Mouse (Mus musculus) small intestine, adult 2 months (tissue): ENCODE measurements at regions not wholly inside any gene's neighbourhood (a gene's known extent, or its start where the extent isn't known, plus 50 kb on each side); places are given as distances from the start of the nearest gene placed in this dataset.
"Not testable (repeated sequence)": the region's sequence is repeated elsewhere in the genome, so short reads cannot be mapped to it uniquely, and the experiment has no call there.

ENCODE experiments used
- H3K27ac ChIP-seq: fragments of 200-500 bp; 2 replicates; pipeline ENCODE4 v1.5.1; 2012; ENCODE audit warnings: low read depth, low read length, control low read depth, inconsistent platforms; ENCODE audit not compliant: insufficient read depth
- H3K27me3 ChIP-seq: fragments of 200-500 bp; 2 replicates; pipeline ENCODE4 v1.6.1; 2012; ENCODE audit warnings: mild to moderate bottlenecking, moderate library complexity, low read length, inconsistent platforms; ENCODE audit not compliant: control insufficient read depth, insufficient read depth
- H3K36me3 ChIP-seq: fragments of 200-500 bp; 2 replicates; pipeline ENCODE4 v1.6.1; 2012; ENCODE audit warnings: mild to moderate bottlenecking, low read length, control low read depth, inconsistent platforms; ENCODE audit not compliant: control insufficient read depth, insufficient read depth
- H3K4me1 ChIP-seq: fragments of 200-500 bp; 2 replicates; pipeline ENCODE4 v1.6.1; 2012; ENCODE audit warnings: low read length, inconsistent platforms, mixed read lengths; ENCODE audit not compliant: control insufficient read depth, insufficient read depth, insufficient read length
- H3K4me3 ChIP-seq: fragments of 200-500 bp; 2 replicates; pipeline ENCODE4 v1.5.1; 2012; ENCODE audit warnings: low read depth, mild to moderate bottlenecking, control low read depth, inconsistent platforms, low read length, moderate library complexity
- CTCF ChIP-seq: fragments of 200-500 bp; IDR thresholded peaks from 2 replicates; pipeline ENCODE4 v1.5.1; 2012; ENCODE audit warnings: low read depth, mild to moderate bottlenecking, control low read depth, inconsistent platforms, low read length, moderate library complexity, mixed read lengths; ENCODE audit not compliant: insufficient replicate concordance, insufficient read length; ENCODE audit errors: extremely low read depth
- POLR2A ChIP-seq: fragments of 200-500 bp; IDR thresholded peaks from 2 replicates; pipeline ENCODE4 v1.6.1; 2012; ENCODE audit warnings: low read depth, mild to moderate bottlenecking, control low read depth, inconsistent platforms, low read length, moderate library complexity
- WGBS: fragments of 180-500 bp; shearing (Covaris S2); methylation state at CpG from one replicate; pipeline ENCODE4 v1.1.7; 2018; 5-methylcytosine and 5-hydroxymethylcytosine counted together

DNA sequence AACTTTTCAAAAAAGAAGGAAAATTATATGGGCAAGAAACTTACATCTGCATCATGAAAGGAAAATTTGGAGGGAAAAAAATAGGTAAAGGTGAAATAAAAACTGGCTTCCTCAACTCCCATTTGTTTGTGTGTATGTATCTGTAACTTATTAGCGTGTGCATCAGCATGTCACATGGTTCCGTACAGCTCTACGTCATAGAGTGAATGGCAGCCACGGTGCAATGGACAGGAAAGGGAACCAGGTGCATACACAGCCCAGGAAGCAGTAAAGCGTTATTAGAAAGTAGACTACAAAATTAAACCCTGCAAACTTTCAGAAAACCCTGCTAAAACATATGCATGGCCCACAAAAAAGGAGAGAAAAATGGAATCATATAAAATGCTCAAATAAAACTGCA is 112.7 kb upstream of the Arid1b start:
- 77% methylated on average over 5 of the region's 5 CpGs for WGBS
- Histone ChIP-seq H3K27me3 (no peaks in the 10 kb centered on the region), H3K4me3 (no peak overlapping the region), H3K27ac (no peak overlapping the region), H3K4me1 (peaks cover 2% of the 10 kb centered on the region; the same call in 1 of the 2 replicates), H3K36me3 (no peaks in the 10 kb centered on the region)
- no peak for TF ChIP-seq POLR2A
- no peak for TF ChIP-seq CTCF

DNA sequence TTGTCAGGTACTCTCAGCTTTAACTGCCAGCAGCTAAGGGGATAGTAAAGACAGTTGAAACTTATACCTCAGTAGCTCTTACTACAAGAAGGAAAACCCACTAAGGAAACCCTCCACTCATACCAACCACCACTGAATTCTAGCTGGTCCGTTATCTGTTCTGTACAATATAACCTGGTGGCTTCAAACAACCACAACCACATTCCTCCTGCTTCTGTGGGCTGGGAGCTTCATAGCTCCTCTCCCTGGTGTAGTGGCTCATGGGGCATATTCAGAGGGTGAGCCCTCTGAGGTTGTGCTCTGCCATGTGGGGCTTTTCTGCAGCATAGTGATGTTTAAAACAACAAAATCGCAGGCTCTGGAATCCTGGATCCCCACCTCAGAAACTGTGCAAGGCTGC is 110.0 kb upstream of the Arid1b start:
- Histone ChIP-seq H3K4me1 (peaks cover 2% of the 10 kb centered on the region; the same call in 1 of the 2 replicates), H3K27me3 (no peaks in the 10 kb centered on the region), H3K27ac (no peak overlapping the region), H3K4me3 (no peak overlapping the region), H3K36me3 (no peaks in the 10 kb centered on the region)
- TF ChIP-seq CTCF (no peak), POLR2A (no peak)
- 85% methylated on average over 2 of the region's 2 CpGs for WGBS

GRCm38 (mm10) chr17:4884761-4885160 is 109.4 kb upstream of the Arid1b start:
- WGBS: 78% methylated on average over 3 of the region's 3 CpGs
- H3K36me3 ChIP-seq: no peaks in the 10 kb centered on the region
- H3K4me3 ChIP-seq: no peak overlapping the region
- H3K27ac ChIP-seq: no peak overlapping the region
- no peaks in the 10 kb centered on the region for H3K27me3 ChIP-seq
- peaks cover 2% of the 10 kb centered on the region; the same call in 1 of the 2 replicates for H3K4me1 ChIP-seq
- TF ChIP-seq CTCF (no peak; the same call in 1 of the 2 replicates), POLR2A (no peak)

DNA sequence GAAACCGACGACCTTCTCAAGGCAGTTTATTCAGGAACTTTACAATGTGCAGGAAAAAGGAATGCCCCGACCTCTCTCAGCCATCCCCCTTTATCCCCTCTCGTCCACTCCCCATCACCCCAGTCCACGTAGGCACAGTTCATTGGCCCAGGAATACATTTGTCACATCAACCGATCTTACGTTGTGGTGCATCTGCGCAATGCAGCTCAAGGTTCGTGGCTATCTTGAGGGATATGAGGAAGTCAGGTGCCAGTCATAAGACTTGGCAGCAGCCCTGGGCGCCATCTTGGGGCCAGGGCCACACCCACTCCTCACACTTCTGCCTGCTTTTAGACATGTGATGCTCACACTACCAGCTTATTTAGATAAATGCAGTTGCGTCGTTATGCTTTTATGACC is 106.8 kb upstream of the Arid1b start:
- not testable (repeated sequence) for H3K27ac ChIP-seq, H3K4me1 ChIP-seq, H3K4me3 ChIP-seq, H3K36me3 ChIP-seq, H3K27me3 ChIP-seq
- WGBS: 69% methylated on average over 12 of the region's 12 CpGs

DNA sequence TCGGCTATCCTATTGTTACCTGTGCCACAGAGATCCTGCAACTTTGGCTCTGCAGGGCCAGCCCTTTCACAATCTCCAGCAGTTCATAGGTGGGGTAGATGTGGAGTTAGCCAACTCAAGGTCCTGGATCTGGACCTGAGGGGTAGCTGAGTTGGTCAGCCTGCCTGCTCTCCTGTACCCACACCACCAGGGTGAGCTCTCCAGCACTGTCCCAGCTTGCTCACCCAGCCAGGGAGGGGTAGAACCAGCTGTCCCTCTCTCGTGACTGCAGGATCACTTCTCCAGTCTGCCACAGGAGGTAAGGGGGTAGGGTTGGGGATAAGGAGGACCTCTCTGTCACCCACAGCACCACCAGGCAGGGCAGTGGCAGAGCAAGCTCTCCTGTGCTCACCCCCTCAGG is 104.6 kb upstream of the Arid1b start:
- H3K4me1 ChIP-seq: no peaks in the 10 kb centered on the region
- 49% methylated on average over 2 of the region's 2 CpGs for WGBS
- no peak overlapping the region for H3K27ac ChIP-seq
- no peaks in the 10 kb centered on the region for H3K36me3 ChIP-seq
- no peak for TF ChIP-seq CTCF
- no peak for TF ChIP-seq POLR2A
- no peak overlapping the region for H3K4me3 ChIP-seq
- no peaks in the 10 kb centered on the region for H3K27me3 ChIP-seq

DNA sequence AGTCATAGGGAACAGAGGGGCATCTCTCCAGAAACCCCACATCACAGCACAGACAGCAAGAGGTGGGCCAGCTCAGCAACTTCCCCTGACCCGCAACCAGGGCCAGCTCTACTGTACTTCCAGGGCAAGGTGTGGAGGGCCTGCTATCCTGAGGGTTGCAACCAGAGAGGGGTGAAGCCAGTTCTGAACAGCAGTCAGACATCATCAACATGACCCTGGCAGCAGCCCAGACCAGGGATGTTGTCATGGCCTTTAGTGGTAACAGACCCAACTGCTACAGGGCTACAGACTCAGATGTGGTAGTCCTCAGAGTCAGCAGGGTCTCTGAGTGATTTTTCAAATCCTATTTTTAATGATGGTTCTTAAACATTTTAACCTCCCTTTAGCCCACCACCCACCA is 104.0 kb upstream of the Arid1b start:
- Histone ChIP-seq H3K4me3 (no peak overlapping the region), H3K4me1 (no peaks in the 10 kb centered on the region), H3K27me3 (no peaks in the 10 kb centered on the region), H3K27ac (no peak overlapping the region), H3K36me3 (no peaks in the 10 kb centered on the region)
- no peak for TF ChIP-seq POLR2A
- no peak for TF ChIP-seq CTCF
- WGBS: 100% methylated on average over 1 of the region's 1 CpGs

GRCm38 (mm10) chr17:4891576-4891975 is 102.6 kb upstream of the Arid1b start:
- TF ChIP-seq POLR2A: no peak
- no peak for TF ChIP-seq CTCF
- Histone ChIP-seq H3K27ac (no peak overlapping the region), H3K4me1 (no peaks in the 10 kb centered on the region), H3K36me3 (no peaks in the 10 kb centered on the region), H3K27me3 (no peaks in the 10 kb centered on the region), H3K4me3 (no peak overlapping the region)
- WGBS: 84% methylated on average over 8 of the region's 8 CpGs

GRCm38 (mm10) chr17:4894756-4895330 is 99.3 kb upstream of the Arid1b start:
- 88% methylated on average over 10 of the region's 10 CpGs for WGBS

More at GRCm38 (mm10) chr17:4894756-4895330, 99.3 kb upstream of the Arid1b start:
- not testable (repeated sequence) for H3K27ac ChIP-seq, H3K4me3 ChIP-seq, H3K36me3 ChIP-seq, H3K4me1 ChIP-seq, H3K27me3 ChIP-seq
